Mouse (Mus musculus): ENCODE measurements around the gene Tmem189. TPM values are rescaled to one million over a fixed set of nuclear protein-coding genes. Genes with fewer than 3 reads are reported as not detected.

The Tmem189 gene
- polyA plus RNA-seq, 1 experiment from 2014 or later, result 40.6 TPM

Small RNA genes lying within 50 kb of the gene (microRNA-seq; reads per million reads assigned to microRNA genes)
- not detected for gene Gm22355 (ENCODE audit: borderline number of aligned reads)

Other genes starting within 250 kb of the Tmem189 start
- 65.3 and 75.0 TPM in 2 replicates for gene Rnf114, start 197.2 kb downstream of the Tmem189 start, polyA plus RNA-seq (2014; fragmentation: Nextera tagmentation; extraction: Ambion mirVana)
- 13.0 and 14.2 TPM in 2 replicates for gene Spata2, start 196.9 kb downstream of the Tmem189 start, polyA plus RNA-seq (2014; fragmentation: Nextera tagmentation; extraction: Ambion mirVana)
- gene Snai1, start 151.6 kb downstream of the Tmem189 start, polyA plus RNA-seq (2014; fragmentation: Nextera tagmentation; extraction: Ambion mirVana), result 64.1 and 69.7 TPM in 2 replicates
- 249 and 275 TPM in 2 replicates for gene Ube2v1, start 57.7 kb downstream of the Tmem189 start, polyA plus RNA-seq (2014; fragmentation: Nextera tagmentation; extraction: Ambion mirVana)
- 9.1 and 11.6 TPM in 2 replicates for gene Gm20431, start 28.3 kb downstream of the Tmem189 start, polyA plus RNA-seq (2014; fragmentation: Nextera tagmentation; extraction: Ambion mirVana)
- gene Cebpb, start 907 bp downstream of the Tmem189 start, polyA plus RNA-seq (2014; fragmentation: Nextera tagmentation; extraction: Ambion mirVana), result 18.1 and 30.3 TPM in 2 replicates
- 49.4 and 49.7 TPM in 2 replicates for gene Ptpn1, start 242.2 kb upstream of the Tmem189 start, polyA plus RNA-seq (2014; fragmentation: Nextera tagmentation; extraction: Ambion mirVana)